Mouse (Mus musculus) limb, embryonic 14.5 days (tissue): ENCODE results near the gene Birc6. TPM values are rescaled to one million over a fixed set of nuclear protein-coding genes. Genes with fewer than 3 reads are reported as not detected.
A peak's percentile ranks its signal among the peaks of the same experiment; 100 is the strongest.

Source experiments
- ATAC-seq: fragments of 200-750 bp; cut with Nextera tagmentation; 2 replicates; pipeline ENCODE4 v1.8.0; 2017; ENCODE audit warnings: low read depth, moderate number of reproducible peaks, moderate TSS enrichment; ENCODE audit not compliant: low FRiP score
- DNase-seq: peaks from one replicate; pipeline ENCODE4 v3.0.0-alpha.2; 2015; ENCODE audit warnings: low spot score
- H3K27ac ChIP-seq: fragments of 300-500 bp; sonication (generic); replicated peaks from 2 replicates; pipeline ENCODE4 v1.5.1; 2014; ENCODE audit warnings: low read depth, mild to moderate bottlenecking, low read length, moderate library complexity, mixed read lengths
- H3K27me3 ChIP-seq: fragments of 300-500 bp; sonication (generic); 2 replicates; pipeline ENCODE4 v1.6.1; 2014; ENCODE audit warnings: low read length, mixed read lengths; ENCODE audit not compliant: control insufficient read depth, insufficient read depth
- H3K36me3 ChIP-seq: fragments of 300-500 bp; sonication (generic); 2 replicates; pipeline ENCODE4 v1.6.1; 2014; ENCODE audit warnings: mild to moderate bottlenecking, low read length, moderate library complexity, mixed read lengths; ENCODE audit not compliant: control insufficient read depth, insufficient read depth
- H3K4me1 ChIP-seq: fragments of 300-500 bp; sonication (generic); 2 replicates; pipeline ENCODE4 v1.6.1; 2014; ENCODE audit warnings: antibody characterized with exemption, low read length, mixed read lengths; ENCODE audit not compliant: control insufficient read depth, insufficient read depth
- H3K4me2 ChIP-seq: fragments of 300-500 bp; sonication (generic); replicated peaks from 2 replicates; pipeline ENCODE4 v1.6.1; 2014; ENCODE audit warnings: low read depth, mild to moderate bottlenecking, low read length, moderate library complexity; ENCODE audit not compliant: severe bottlenecking
- H3K4me3 ChIP-seq: fragments of 300-500 bp; sonication (generic); replicated peaks from 2 replicates; pipeline ENCODE4 v1.5.1; 2014; ENCODE audit warnings: low read length
- H3K9ac ChIP-seq: fragments of 300-500 bp; sonication (generic); 2 replicates; pipeline ENCODE4 v1.6.1; 2014; ENCODE audit warnings: mild to moderate bottlenecking, low read depth, low read length, moderate library complexity; ENCODE audit not compliant: severe bottlenecking
- H3K9me3 ChIP-seq: fragments of 300-500 bp; sonication (generic); 2 replicates; pipeline ENCODE4 v1.6.1; 2016; ENCODE audit warnings: low read length; ENCODE audit not compliant: control insufficient read depth
- POLR2A ChIP-seq: fragments of 200-500 bp; IDR thresholded peaks from 2 replicates; pipeline ENCODE4 v1.8.0; 2012; ENCODE audit warnings: inconsistent platforms, mild to moderate bottlenecking, moderate library complexity, borderline replicate concordance; ENCODE audit not compliant: insufficient read depth, insufficient read length; ENCODE audit errors: extremely low read depth
- WGBS: fragments of 180-500 bp; shearing (Covaris S2); extraction: QIAGEN DNeasy Blood & Tissue Kit; methylation state at CpG from one replicate; pipeline ENCODE4 v1.1.7; 2014; 5-methylcytosine and 5-hydroxymethylcytosine counted together
- polyA plus RNA-seq, 2 experiments: library from polyadenylated mRNA; depleted of rRNA in 1 of 2; stranded (reverse) in 1 of 2; unstranded in 1 of 2; fragments of >200 nt; fragmentation: Nextera tagmentation in 1 of 2; extraction: Ambion mirVana in 1 of 2; gene quantifications; 2 replicates each; pipeline versions ENCODE4 v1.2.1 to v1.2.3; 2012 to 2014

The Birc6 gene
- polyA plus RNA-seq, 2 experiments, result 87.3 to 96.5 TPM

- H3K36me3 ChIP-seq, result no peaks in the 10 kb centered on the region
- no peak overlapping the region for H3K9ac ChIP-seq
- ATAC-seq, result no peak
- DNase-seq, result no peak
- TF ChIP-seq POLR2A, result no peak
- H3K9me3 ChIP-seq, result peaks cover 2% of the 10 kb centered on the region; the same call in 1 of the 2 replicates
- no peaks in the 10 kb centered on the region for H3K27me3 ChIP-seq
- no peak overlapping the region for H3K4me2 ChIP-seq
- H3K4me3 ChIP-seq, result no peak overlapping the region
- peaks cover 8% of the 10 kb centered on the region; the same call in 1 of the 2 replicates for H3K4me1 ChIP-seq
- H3K27ac ChIP-seq, result no peak overlapping the region
- WGBS, result 80% methylated on average over 8 of the region's 8 CpGs
Measured at GRCm38 (mm10) chr17:74522797-74523723, 5.0 kb upstream of the Birc6 start.

GRCm38 (mm10) chr17:74526117-74526516 is 2.0 kb upstream of the Birc6 start:
- H3K27me3 ChIP-seq, result no peaks in the 10 kb centered on the region
- WGBS, result 94% methylated on average over 2 of the region's 2 CpGs
- H3K4me3 ChIP-seq, result no peak overlapping the region
- no peak overlapping the region for H3K27ac ChIP-seq
- peaks cover 23% of the 10 kb centered on the region for H3K4me1 ChIP-seq
- ATAC-seq (no peak), DNase-seq (no peak)
- peaks cover 2% of the 10 kb centered on the region; the same call in 1 of the 2 replicates for H3K9me3 ChIP-seq
- no peak overlapping the region for H3K9ac ChIP-seq
- no peak for TF ChIP-seq POLR2A
- no peak overlapping the region for H3K4me2 ChIP-seq
- H3K36me3 ChIP-seq, result no peaks in the 10 kb centered on the region

- Histone ChIP-seq H3K4me2 (peak overlapping the region; percentile 52), H3K9ac (peak overlapping the region; percentile 61), H3K27ac (peak overlapping the region; percentile 94), H3K4me3 (peak overlapping the region; percentile 79), H3K9me3 (peaks cover 2% of the 10 kb centered on the region; the same call in 1 of the 2 replicates), H3K36me3 (no peaks in the 10 kb centered on the region), H3K27me3 (no peaks in the 10 kb centered on the region), H3K4me1 (peaks cover 23% of the 10 kb centered on the region)
- DNase-seq (no peak), ATAC-seq (no peak)
- 75% methylated on average over 9 of the region's 9 CpGs for WGBS
- no peak for TF ChIP-seq POLR2A
Measured at GRCm38 (mm10) chr17:74526806-74527653, 1.1 kb upstream of the Birc6 start.

- no peak for TF ChIP-seq POLR2A
- Histone ChIP-seq H3K27ac (peak overlapping the region; percentile 94), H3K9me3 (no peaks in the 10 kb centered on the region), H3K36me3 (no peaks in the 10 kb centered on the region), H3K9ac (peak overlapping the region; percentile 96), H3K4me1 (peaks cover 23% of the 10 kb centered on the region), H3K4me2 (peak overlapping the region; percentile 68), H3K27me3 (no peaks in the 10 kb centered on the region), H3K4me3 (peak overlapping the region; percentile 79)
- DNase-seq, result no peak
- WGBS, result under 1% methylated on average over 67 of the region's 72 CpGs
- ATAC-seq, result peak; percentile 21
Measured at GRCm38 (mm10) chr17:74528648-74529532, 795 bp downstream of the Birc6 start.
